Mouse (Mus musculus): ENCODE results near the gene Olfr705.
"Not testable (repeated sequence)": the region's sequence is repeated elsewhere in the genome, so short reads cannot be mapped to it uniquely, and the experiment has no call there.

Gene Olfr705

DNA sequence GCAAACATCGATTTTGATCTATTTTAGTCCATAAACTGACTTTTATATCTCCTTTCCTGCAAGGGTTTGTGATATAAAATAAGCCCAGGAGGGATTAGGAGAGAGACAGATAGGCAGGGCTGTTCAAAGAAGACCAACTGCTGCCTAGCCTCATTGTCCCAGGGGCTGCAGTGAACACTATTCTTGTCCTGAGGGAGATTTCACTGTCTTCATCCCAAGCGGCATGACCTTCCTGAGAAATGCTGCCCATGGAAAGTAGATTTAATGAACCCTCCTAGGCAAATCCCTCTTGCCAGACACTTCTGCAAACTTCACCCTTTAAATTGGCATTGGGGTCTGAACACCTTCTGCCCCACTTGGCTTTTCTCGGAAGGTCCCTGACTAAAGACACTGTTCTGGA, at the start of gene Olfr705:
Gene Olfr705 (minus strand): TSS at position 101 of the 400 bp plus-strand sequence.
- DNase-seq (ENCODE audit: low spot score in 2 of 2) = no peak

DNA sequence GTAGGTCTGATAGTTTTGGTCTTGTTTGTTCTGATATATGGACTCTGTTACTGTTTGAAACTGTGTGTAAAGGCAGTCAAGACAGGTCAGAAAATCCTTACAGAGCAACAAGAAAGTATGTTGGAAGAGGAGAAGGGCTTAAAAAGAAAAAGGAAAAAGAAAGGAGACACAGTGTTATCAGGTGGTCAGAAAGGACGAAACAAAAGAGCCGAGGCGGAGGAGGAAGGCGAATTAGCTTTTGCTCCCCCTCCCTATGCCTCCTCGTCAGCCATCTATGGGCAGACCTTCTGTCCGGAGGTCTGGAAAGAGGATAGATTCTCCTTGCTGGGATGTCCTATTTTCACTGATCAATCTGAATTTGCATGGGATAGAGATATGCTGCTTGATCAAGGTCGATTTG, 44.3 kb upstream of the Olfr705 start:
- not testable (repeated sequence) for DNase-seq (ENCODE audit: low spot score in 2 of 2)

DNA sequence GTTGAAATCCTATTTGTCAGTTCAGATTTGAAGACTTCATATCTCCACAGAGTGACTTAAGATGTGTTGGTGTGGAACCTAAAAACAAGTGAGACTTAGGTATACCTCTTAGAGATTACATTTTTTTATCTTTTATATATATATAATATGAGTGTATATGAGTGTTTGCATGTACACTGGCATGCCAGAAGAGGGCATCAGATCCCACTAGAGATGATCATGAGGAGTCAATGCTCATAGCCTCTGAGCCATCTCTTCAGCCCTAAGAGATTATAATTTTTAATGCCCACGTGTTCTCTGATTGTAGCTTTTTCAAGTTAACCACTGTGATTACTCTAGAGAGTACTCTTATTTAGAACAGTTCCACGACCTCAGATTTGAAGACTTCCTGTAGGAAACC, 31.0 kb upstream of the Olfr705 start, which contains the start of gene Olfr1532-ps1:
Gene Olfr1532-ps1 (plus strand): TSS at position 326 of the 400 bp plus-strand sequence.
- DNase-seq (ENCODE audit: low spot score in 2 of 2) = no peak

DNA sequence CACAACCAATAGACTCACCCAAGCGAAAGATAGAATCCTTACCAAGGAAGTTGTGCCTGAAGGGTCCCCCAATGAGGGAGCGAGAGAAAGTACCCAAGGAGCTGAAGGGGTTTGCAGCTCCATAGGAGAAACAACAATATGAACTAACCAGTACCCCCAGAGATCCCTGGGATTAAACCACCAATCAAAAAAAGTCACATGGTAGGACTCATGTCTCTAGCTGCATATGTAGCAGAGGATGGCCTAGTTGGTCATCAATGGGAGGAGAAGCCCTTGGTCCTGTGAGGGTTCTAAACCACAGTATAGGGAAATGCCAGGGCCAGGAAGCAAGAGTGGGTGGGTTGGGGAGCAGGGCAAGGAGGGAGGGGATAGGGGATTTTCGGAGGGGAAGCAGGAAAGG, 24.4 kb upstream of the Olfr705 start, which contains the start of gene Olfr707:
Gene Olfr707 (minus strand): TSS at position 101 of the 400 bp plus-strand sequence.
- DNase-seq (ENCODE audit: low spot score in 2 of 2) = not testable (repeated sequence)

DNA sequence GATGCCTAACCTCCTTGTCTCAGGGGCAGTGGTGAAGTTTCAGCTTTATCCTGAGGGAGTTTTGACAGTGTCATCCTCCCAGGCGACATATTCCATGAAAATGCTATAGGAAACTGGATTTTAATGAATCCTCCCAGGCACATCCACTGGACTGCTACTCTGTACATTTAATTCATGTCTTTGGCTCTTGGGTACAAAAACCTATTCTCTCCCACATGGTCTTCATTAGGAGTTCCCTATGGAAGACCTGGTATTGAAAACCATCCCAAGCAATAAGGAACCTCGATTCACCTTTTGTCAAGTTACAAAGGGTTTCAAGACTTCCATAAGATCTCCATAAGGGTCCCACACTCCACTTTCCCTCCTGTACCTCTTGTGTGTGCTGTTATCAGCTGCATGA, 11.4 kb upstream of the Olfr705 start, which contains the start of gene Olfr706:
Gene Olfr706 (minus strand): TSS at position 101 of the 400 bp plus-strand sequence.
- no peak for DNase-seq (ENCODE audit: low spot score in 2 of 2)

DNA sequence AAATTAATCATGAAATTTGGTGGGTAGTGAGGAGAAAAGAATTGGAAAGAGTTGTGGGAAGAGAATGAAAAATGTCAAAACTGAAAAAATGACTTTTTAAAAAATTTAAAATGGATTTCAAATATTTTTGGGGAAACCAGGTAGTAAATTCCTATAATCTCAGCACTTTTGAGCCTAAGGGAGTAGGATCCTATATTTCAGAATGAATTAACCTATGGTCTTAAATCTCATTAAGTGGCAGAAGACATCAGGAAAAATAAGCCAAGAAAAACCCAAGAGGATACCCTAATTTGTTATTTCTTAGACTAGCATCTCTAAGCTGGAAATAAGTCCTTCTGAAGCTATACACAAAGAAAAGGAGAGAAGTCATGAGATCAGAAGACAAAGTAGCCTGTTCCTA, 13.8 kb downstream of the Olfr705 start, which contains the start of gene Olfr704:
Gene Olfr704 (plus strand): TSS at position 301 of the 400 bp plus-strand sequence.
- no peak for DNase-seq (ENCODE audit: low spot score in 2 of 2)

DNA sequence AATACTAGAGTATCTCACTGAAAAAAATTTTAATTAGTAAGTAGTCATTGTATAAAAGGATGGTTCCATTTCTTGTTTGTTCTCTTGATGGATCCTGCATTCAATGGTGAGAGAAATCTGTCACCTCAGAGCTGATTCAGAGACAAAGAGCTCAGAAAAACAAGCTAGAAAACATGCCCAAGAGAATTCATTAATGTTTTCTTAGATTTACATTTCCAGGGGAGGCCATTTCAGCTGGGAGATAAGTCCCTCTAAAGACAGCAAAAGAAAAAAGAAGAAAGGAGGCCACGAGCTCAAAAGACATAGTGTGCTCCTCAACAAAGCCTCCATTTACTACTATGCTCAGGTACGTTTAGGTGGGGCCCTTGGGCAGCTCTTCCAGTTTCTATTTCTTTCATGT, 33.6 kb downstream of the Olfr705 start, which contains the start of gene Olfr703:
Gene Olfr703 (plus strand): TSS at position 301 of the 400 bp plus-strand sequence.
- no peak for DNase-seq (ENCODE audit: low spot score in 2 of 2)

DNA sequence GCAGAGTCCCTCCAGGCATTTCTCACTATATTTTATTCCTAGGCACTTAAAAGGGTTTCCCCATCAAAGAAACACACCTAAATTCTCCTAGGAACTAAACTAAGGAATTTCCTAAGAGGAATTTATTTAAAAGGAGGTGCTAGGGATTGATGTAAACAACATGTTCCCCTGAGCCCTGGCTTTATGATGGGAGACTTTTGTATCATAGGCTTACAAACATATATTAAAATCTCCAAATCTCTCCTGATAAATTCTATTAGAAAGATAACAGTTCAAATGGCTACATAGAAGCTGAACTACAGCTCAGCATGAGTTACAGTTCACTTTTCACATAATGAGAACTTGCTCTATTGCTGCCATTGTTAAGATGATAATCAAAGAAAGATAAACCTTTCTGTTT, 42.9 kb downstream of the Olfr705 start, which contains the start of gene Olfr702:
Gene Olfr702 (minus strand): TSS at position 101 of the 400 bp plus-strand sequence.
- DNase-seq (ENCODE audit: low spot score in 2 of 2) = no peak

Data from frontal cortex, postnatal 10 days (tissue).